Mouse (Mus musculus): ENCODE results near the gene Ackr3. TPM values are rescaled to one million over a fixed set of nuclear protein-coding genes. Genes with fewer than 3 reads are reported as not detected.

Gene Ackr3
- polyA plus RNA-seq, 1 experiment = 28.2 TPM

DNA sequence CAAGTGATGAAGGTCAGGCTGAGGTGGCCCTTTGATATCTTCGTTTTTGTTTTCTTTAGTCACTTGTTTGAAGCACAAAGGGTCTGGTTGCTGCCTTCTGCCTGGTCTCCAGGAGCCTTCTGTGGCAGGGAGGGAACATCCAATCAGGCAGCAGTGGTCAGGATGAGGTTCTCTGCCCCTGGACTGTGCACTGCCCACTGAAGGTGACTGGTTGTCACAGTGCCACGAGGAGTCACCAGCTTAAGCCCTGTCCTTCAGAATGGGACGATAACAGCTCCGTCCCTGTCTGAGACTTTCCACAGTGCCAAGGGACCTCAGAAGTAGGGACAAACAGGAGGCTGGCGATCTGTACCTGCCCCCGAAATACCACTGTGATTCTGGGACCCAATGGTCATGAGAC, 6.6 kb downstream of the Ackr3 start:
- no peak for TF ChIP-seq CTCF (IDR thresholded peaks at IDR 0.05; ENCODE audit: borderline replicate concordance, insufficient read depth, low read length)
- no peak for TF ChIP-seq POLR2A (IDR thresholded peaks at IDR 0.05; ENCODE audit: low read depth, low read length)
- no peak overlapping the region for H3K27ac ChIP-seq (ENCODE audit: insufficient read depth, low read length)
- H3K4me1 ChIP-seq (ENCODE audit: control insufficient read depth, insufficient read depth, low read length) = peaks cover 7% of the 10 kb centered on the region
- no peak overlapping the region for H3K4me3 ChIP-seq (ENCODE audit: insufficient read depth, low read length)

GRCm38 (mm10) chr1:90210761-90211160, 7.0 kb downstream of the Ackr3 start:
- Histone ChIP-seq H3K4me1 (ENCODE audit: control insufficient read depth, insufficient read depth, low read length) (peaks cover 7% of the 10 kb centered on the region), H3K27ac (ENCODE audit: insufficient read depth, low read length) (no peak overlapping the region), H3K4me3 (ENCODE audit: insufficient read depth, low read length) (no peak overlapping the region)
- TF ChIP-seq POLR2A (IDR thresholded peaks at IDR 0.05; ENCODE audit: low read depth, low read length) (no peak), CTCF (IDR thresholded peaks at IDR 0.05; ENCODE audit: borderline replicate concordance, insufficient read depth, low read length) (no peak)

- no peak overlapping the region for H3K27ac ChIP-seq (ENCODE audit: insufficient read depth, low read length)
- peaks cover 3% of the 10 kb centered on the region; the same call in 1 of the 2 replicates for H3K4me1 ChIP-seq (ENCODE audit: control insufficient read depth, insufficient read depth, low read length)
- H3K4me3 ChIP-seq (ENCODE audit: insufficient read depth, low read length) = no peak overlapping the region
- TF ChIP-seq CTCF (IDR thresholded peaks at IDR 0.05; ENCODE audit: borderline replicate concordance, insufficient read depth, low read length) (no peak), POLR2A (IDR thresholded peaks at IDR 0.05; ENCODE audit: low read depth, low read length) (no peak)
Measured at GRCm38 (mm10) chr1:90212376-90212775, 8.6 kb downstream of the Ackr3 start.

DNA sequence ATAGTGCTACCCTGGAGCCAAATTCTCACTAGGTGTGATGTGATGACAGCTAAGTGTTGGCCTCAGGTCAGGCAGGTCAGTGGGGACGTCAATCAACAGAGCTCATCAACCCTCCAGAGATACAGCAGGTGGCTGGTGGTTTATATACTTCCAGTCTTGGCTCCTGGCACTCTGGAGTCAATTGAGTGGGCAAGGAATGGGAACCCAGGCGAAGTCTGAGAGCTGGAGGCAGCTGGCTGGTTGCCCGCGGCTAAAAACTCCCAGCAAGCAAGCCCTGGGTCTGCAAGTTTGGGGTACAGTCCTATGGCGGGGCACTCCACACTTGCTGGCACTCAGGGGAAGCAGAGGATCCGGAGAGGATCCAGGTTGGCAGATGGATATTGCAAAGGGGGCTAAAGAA, 9.1 kb downstream of the Ackr3 start:
- TF ChIP-seq POLR2A (IDR thresholded peaks at IDR 0.05; ENCODE audit: low read depth, low read length) (no peak), CTCF (IDR thresholded peaks at IDR 0.05; ENCODE audit: borderline replicate concordance, insufficient read depth, low read length) (no peak)
- no peak overlapping the region for H3K27ac ChIP-seq (ENCODE audit: insufficient read depth, low read length)
- H3K4me1 ChIP-seq (ENCODE audit: control insufficient read depth, insufficient read depth, low read length) = peaks cover 3% of the 10 kb centered on the region; the same call in 1 of the 2 replicates
- H3K4me3 ChIP-seq (ENCODE audit: insufficient read depth, low read length) = no peak overlapping the region

GRCm38 (mm10) chr1:90214021-90214420, 10.2 kb downstream of the Ackr3 start:
- no peak for TF ChIP-seq POLR2A (IDR thresholded peaks at IDR 0.05; ENCODE audit: low read depth, low read length)
- no peak for TF ChIP-seq CTCF (IDR thresholded peaks at IDR 0.05; ENCODE audit: borderline replicate concordance, insufficient read depth, low read length)
- Histone ChIP-seq H3K4me1 (ENCODE audit: control insufficient read depth, insufficient read depth, low read length) (no peaks in the 10 kb centered on the region), H3K27ac (ENCODE audit: insufficient read depth, low read length) (no peak overlapping the region), H3K4me3 (ENCODE audit: insufficient read depth, low read length) (no peak overlapping the region)

GRCm38 (mm10) chr1:90214926-90215325, 11.1 kb downstream of the Ackr3 start:
- Histone ChIP-seq H3K4me1 (ENCODE audit: control insufficient read depth, insufficient read depth, low read length) (no peaks in the 10 kb centered on the region), H3K4me3 (ENCODE audit: insufficient read depth, low read length) (no peak overlapping the region), H3K27ac (ENCODE audit: insufficient read depth, low read length) (no peak overlapping the region)
- TF ChIP-seq CTCF (IDR thresholded peaks at IDR 0.05; ENCODE audit: borderline replicate concordance, insufficient read depth, low read length) (no peak), POLR2A (IDR thresholded peaks at IDR 0.05; ENCODE audit: low read depth, low read length) (no peak)

DNA sequence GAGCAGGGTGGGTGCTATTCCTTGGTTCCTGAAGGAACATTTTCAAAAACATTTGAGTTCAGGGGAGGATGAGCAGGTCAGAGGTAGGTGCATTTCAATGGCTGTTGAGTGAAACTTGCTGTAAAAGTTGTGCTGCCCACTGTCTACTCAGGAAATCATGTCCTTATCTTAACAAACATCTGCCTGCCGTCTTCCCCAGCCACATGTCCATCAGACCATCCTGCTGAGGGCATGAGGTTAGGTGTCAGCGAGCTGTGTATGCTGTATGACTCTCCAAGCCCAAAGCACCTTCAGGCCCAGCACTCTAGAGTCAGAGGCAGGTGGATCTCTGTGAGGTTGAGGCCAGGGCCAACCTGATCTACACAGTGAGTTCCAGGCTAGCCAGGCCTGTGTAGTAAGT, 12.1 kb downstream of the Ackr3 start:
- Histone ChIP-seq H3K4me1 (ENCODE audit: control insufficient read depth, insufficient read depth, low read length) (no peaks in the 10 kb centered on the region), H3K27ac (ENCODE audit: insufficient read depth, low read length) (no peak overlapping the region), H3K4me3 (ENCODE audit: insufficient read depth, low read length) (no peak overlapping the region)
- TF ChIP-seq POLR2A (IDR thresholded peaks at IDR 0.05; ENCODE audit: low read depth, low read length) (no peak), CTCF (IDR thresholded peaks at IDR 0.05; ENCODE audit: borderline replicate concordance, insufficient read depth, low read length) (no peak)

DNA sequence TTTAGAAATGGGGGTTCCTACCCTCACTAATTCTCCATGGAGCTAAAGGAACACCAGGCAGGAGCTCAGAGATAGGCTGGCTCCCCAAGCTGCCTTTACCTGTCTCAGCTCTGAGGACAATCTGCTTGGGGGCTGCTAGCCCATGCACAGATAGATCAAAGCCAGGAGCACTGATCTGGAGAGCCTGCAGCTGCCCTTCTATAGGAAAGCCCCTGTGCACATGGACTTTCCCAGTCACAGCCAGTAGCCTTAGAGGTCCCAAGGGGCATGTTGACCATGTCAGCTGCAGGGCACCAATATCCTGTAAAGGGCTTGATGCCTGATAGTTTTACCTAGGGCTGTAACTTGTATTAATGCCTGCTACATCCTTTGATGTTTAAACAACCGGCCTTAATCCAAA, 12.6 kb downstream of the Ackr3 start:
- no peak overlapping the region for H3K4me3 ChIP-seq (ENCODE audit: insufficient read depth, low read length)
- TF ChIP-seq CTCF (IDR thresholded peaks at IDR 0.05; ENCODE audit: borderline replicate concordance, insufficient read depth, low read length) (no peak), POLR2A (IDR thresholded peaks at IDR 0.05; ENCODE audit: low read depth, low read length) (no peak)
- H3K4me1 ChIP-seq (ENCODE audit: control insufficient read depth, insufficient read depth, low read length) = peaks cover 2% of the 10 kb centered on the region; the same call in 1 of the 2 replicates
- no peak overlapping the region for H3K27ac ChIP-seq (ENCODE audit: insufficient read depth, low read length)

DNA sequence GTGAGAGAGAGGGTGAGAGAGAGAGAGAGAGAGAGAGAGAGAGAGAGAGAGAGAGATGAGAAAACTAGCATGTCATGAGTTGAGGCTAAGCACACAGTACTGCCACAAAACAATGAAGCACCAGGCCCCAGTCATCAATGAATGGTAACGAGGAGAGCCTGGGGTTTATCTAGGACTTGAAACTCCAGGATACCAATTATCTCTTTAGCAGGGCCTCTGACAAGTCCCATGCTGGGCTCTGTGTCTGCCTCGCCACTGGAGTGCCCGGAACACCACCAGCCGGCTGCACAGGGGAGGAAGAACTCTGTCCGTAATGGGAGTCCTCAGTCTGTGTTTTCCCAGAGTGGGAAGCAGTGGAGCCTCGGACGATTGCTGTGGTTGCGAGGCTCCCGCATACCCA, 16.5 kb downstream of the Ackr3 start:
- Histone ChIP-seq H3K4me1 (ENCODE audit: control insufficient read depth, insufficient read depth, low read length) (peaks cover 12% of the 10 kb centered on the region), H3K4me3 (ENCODE audit: insufficient read depth, low read length) (no peak overlapping the region), H3K27ac (ENCODE audit: insufficient read depth, low read length) (no peak overlapping the region)
- TF ChIP-seq POLR2A (IDR thresholded peaks at IDR 0.05; ENCODE audit: low read depth, low read length) (no peak), CTCF (IDR thresholded peaks at IDR 0.05; ENCODE audit: borderline replicate concordance, insufficient read depth, low read length) (no peak)

GRCm38 (mm10) chr1:90220844-90221243, 17.1 kb downstream of the Ackr3 start:
- no peak overlapping the region for H3K4me3 ChIP-seq (ENCODE audit: insufficient read depth, low read length)
- peaks cover 12% of the 10 kb centered on the region for H3K4me1 ChIP-seq (ENCODE audit: control insufficient read depth, insufficient read depth, low read length)
- no peak for TF ChIP-seq POLR2A (IDR thresholded peaks at IDR 0.05; ENCODE audit: low read depth, low read length)
- TF ChIP-seq CTCF (IDR thresholded peaks at IDR 0.05; ENCODE audit: borderline replicate concordance, insufficient read depth, low read length) = no peak
- no peak overlapping the region for H3K27ac ChIP-seq (ENCODE audit: insufficient read depth, low read length)

Measured in embryonic fibroblast, embryonic 13.5 days (primary cell).